Mouse (Mus musculus) ES-E14 (cell line): Measurements from ENCODE around the gene Hmgb1.

Experiments
- CHD2 ChIP-seq: IDR thresholded peaks from 2 replicates; pipeline ENCODE4 v1.6.1; 2014; ENCODE audit warnings: mild to moderate bottlenecking, low read depth, low read length, inconsistent platforms
- HCFC1 ChIP-seq: IDR thresholded peaks from 2 replicates; pipeline ENCODE4 v1.6.1; 2012; ENCODE audit warnings: low read length, inconsistent platforms, borderline replicate concordance; ENCODE audit not compliant: insufficient read depth
- MAFK ChIP-seq: IDR thresholded peaks from 2 replicates; pipeline ENCODE4 v1.6.1; 2014; ENCODE audit warnings: mild to moderate bottlenecking, low read depth, low read length, inconsistent platforms; ENCODE audit not compliant: insufficient read depth

DNA sequence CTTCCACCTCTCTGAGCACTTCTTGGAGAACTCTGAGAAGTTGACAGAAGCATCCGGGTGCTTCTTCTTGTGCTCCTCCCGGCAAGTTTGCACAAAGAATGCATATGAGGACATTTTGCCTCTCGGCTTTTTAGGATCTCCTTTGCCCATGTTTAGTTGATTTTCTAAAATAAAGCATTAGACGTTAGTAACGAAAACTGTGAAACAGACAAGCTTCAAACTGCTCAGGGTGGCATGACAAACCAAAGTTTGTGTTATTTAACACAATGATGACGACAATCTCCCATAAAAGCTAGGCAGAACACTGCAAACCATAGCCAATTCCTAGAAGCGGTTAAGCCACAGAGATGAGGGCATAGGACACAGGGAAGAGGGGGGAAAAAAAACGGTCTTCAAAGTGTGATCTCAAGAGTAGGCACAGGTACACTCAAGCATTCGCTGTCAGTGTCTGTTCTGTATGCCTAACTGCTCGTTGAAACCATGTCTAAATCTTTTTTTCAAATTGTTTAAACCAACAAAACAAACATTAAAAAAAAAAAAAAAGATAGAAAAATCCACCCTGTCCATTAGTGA is 133.6 kb downstream of the Hmgb1 start:
- TF ChIP-seq MAFK (no peak), HCFC1 (no peak), CHD2 (no peak)
